Mouse (Mus musculus) urinary bladder, adult 18-20 months (tissue): ENCODE data around the gene Nhlrc3.

Source experiments
- DNase-seq, 2 experiments: peaks; one replicate each; pipeline ENCODE4 v3.0.0; 2022; ENCODE audit warnings: low spot score in 2 of 2, mixed read lengths in 2 of 2

The Nhlrc3 gene

DNA sequence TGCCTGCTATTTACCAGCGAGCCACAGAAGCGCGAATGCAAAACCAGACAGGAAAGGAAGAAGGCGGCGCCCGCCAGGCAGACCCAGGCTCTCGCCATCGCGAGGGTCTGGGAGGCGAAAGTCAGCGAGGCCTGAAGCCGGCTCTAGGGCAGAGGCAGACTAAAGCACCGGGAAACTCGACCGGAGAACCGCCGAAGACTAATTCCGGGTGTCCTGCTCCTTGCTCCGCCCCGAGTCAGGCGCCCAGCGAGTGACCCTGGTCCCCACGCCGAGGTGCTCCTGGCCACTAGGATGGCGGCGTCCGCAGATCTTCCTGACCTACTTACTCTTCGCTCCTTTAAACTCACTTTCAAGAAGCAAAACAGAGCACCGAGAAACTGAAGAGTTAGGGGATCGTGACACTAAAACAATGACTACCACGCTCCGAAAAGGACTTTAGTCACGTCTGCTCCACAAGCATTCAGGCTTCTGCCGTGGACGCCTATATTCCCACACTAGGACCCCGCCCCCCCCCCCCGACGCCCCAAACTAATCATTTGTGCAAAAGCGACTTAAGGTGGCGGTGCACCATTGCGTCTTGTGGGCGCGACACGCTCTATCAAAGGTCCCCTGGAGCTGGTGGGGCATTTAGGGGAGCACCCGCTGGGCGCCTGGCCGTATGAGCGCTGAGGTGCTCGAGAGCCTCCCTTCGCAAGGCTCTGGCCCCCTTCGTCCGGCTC lies at the start of gene Nhlrc3, which contains the start of gene Proser1:
TSS of gene Nhlrc3 (minus strand) at position 287 of the 719 bp plus-strand sequence.
TSS of gene Proser1 (plus strand) at position 621 of the 719 bp plus-strand sequence.
- peak; percentile 93 to 94 for DNase-seq

GRCm38 (mm10) chr3:53502428-53502827 lies 39.3 kb upstream of the Nhlrc3 start:
- no peak for DNase-seq

- no peak for DNase-seq
Measured at GRCm38 (mm10) chr3:53498351-53498905, 35.3 kb upstream of the Nhlrc3 start.

DNA sequence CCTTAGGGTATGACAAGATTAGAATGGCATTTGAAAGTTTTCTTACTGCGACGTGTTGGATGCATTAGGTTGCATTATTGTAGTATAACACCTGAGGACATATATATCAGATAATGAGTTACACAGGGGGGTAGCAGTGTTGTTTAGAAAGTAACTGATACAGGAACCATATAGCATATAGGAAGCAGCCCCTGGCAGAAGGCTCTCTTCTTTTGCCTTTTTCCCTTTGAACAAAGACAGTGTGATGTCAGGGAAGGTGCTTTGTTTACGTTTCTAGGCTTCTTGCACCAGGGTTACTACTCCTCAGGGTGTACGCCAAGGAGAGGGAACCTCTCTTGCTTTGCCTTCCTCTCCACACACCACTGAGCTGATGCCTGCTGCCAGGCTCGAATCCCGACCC lies 25.2 kb upstream of the Nhlrc3 start, which contains the start of gene Stoml3:
TSS of gene Stoml3 (plus strand) at position 301 of the 400 bp plus-strand sequence.
- DNase-seq = no peak

DNA sequence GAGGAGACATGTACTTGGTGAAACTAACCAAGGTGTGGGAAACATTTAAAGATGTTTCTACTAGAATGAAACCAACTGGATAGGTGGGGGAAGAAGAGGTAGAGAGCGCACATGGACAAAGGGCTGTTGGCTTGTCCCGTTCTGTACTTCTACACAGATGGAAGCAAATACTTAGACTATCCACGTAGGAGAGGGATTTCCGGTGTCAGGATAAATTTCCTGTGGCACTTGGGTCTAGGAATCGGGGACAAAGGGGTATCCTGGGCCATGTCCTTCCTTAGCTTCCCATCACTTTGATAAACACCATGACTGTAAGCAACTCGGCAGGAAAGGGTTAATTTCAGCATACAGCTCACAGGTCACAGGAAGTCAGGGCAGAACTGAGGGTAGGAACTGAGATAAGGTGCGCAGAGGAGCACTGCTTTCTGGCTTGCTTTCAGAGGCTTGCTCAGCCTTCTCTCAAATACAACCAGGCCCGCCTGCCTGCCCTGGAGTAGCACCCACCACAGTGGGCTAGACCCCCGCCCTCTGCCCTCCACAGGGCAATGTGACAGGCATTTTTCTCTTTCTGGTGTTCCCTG lies 24.0 kb upstream of the Nhlrc3 start:
- DNase-seq = no peak

- DNase-seq = no peak
Measured at GRCm38 (mm10) chr3:53486561-53486960, 23.4 kb upstream of the Nhlrc3 start.

DNA sequence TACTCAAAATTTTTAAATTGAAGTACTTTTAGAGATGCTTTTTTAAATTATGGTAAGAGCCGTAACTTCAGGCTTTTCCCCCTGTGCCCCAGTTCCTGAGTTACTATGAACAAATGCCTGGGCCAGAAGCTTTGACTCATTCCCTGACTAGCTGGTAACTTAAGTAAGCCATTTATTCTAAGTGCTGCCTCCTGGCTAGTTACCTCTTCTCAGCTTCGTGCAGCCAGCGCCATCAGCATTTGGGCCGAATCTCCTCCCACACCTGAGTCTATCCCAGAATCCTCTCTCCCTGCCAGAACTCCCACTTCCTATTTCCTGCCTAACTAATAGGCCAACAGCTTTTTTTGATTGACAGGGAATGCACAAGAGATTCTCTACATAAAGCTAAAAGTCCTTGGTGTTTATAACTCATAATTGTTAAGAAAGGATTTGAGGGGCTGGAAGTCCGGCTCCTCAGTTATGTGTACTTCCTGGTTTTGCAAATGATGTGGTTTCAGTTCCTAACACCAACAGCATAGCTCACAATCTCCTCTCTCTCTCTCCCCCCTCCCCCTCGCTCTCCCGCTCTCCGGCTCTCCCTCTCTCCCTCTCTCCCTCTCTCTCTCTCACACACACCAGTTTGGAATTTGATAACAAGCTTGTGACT lies 20.4 kb upstream of the Nhlrc3 start:
- DNase-seq = no peak

DNA sequence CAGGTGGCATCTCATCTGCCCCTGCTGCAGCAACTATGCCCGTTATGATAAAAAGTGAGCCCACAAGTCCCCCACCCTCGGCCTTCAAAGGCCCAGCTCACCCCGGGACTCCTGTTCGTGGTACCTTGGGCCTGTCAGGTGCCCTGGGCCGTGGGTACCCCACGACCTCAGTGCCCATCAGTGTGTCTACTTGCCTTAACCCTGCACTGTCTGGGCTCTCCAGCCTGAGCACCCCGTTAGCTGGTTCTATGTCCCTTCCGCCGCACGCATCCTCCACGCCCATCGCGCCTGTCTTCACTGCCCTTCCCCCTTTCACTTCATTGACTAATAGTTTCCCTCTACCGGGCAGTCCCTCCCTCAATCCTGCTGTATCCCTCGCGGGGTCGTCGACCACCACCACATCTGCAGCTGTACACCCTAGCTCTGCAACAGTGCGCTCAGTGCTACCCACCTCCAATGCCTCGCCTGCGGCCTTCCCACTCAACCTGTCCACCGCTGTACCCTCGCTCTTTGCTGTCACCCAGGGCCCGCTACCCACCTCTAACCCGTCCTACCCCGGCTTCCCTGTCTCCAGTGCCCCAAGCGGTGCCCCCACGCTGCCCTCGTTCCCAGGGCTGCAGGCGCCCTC lies 15.4 kb upstream of the Nhlrc3 start:
- no peak for DNase-seq

- no peak for DNase-seq
Measured at GRCm38 (mm10) chr3:53477468-53477867, 14.3 kb upstream of the Nhlrc3 start.

DNA sequence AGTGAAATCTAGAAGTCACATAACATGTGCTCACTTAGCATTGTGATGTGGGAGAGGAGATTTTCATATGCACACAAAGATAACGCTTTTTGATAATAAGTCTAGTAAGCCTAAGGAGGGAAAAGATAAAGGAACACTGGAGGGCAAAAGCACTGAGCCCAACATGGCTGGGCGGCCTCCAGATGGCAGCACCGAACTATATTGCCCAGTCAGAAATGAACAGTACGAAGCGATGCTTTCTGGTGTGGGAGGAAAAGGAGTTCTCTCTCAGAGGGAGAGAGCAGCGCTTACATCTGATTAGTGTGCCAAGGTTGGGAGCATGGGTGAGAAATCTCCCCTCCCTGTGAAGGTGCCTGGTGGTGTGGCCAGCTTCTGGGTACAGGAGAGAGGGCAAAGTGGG lies 12.8 kb upstream of the Nhlrc3 start:
- DNase-seq = no peak

GRCm38 (mm10) chr3:53474179-53474578 lies 11.0 kb upstream of the Nhlrc3 start:
- no peak for DNase-seq

DNA sequence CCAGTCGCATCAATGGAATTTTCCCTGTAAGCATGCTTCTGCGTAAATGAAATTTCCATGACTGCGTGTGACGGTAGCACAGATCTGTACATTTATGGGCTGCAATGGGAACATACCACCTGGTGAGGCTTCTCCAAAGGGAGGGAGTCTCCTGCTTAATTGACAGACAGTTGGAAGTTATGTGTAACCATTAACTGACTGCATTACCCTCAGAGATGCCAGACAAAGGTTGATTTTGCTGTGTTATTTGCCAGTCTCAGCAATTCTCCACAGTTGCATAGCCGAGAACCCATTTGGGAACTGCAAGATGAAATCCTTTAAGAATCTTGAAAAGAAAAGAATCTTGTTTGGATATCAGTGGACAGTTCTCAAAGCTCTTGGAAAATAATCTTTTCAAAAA lies 8.9 kb upstream of the Nhlrc3 start:
- DNase-seq = no peak

GRCm38 (mm10) chr3:53469650-53470049 lies 6.5 kb upstream of the Nhlrc3 start:
- no peak for DNase-seq

DNA sequence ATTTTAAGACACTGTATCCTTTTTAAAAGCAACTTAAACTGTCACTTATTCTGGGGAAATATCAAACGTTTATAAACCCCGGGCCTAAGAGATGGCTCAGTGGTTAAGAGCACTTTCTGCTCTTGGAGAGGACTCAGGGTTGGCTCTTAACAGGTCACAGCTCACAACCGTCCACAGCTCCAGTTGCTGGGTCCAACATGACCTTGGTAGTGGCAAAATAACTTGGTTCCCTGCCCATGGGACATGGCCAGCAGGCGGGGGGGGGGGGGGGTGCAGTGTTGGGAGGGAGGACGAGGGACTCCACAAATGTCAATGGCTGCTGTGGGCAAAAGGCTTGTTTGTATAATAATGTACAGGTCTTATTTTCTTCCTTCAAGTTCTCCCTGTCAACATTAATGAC lies 4.2 kb upstream of the Nhlrc3 start:
- DNase-seq = no peak

- DNase-seq = no peak
Measured at GRCm38 (mm10) chr3:53466481-53466880, 3.3 kb upstream of the Nhlrc3 start.

- no peak for DNase-seq
Measured at GRCm38 (mm10) chr3:53465330-53465729, 2.2 kb upstream of the Nhlrc3 start.

GRCm38 (mm10) chr3:53464146-53464698 lies 1.1 kb upstream of the Nhlrc3 start:
- no peak for DNase-seq

GRCm38 (mm10) chr3:53463765-53464114 lies 608 bp upstream of the Nhlrc3 start:
- DNase-seq = no peak

GRCm38 (mm10) chr3:53462701-53463045 lies 459 bp downstream of the Nhlrc3 start:
- DNase-seq = no peak

GRCm38 (mm10) chr3:53460106-53460505 lies 3.0 kb downstream of the Nhlrc3 start:
- no peak for DNase-seq

DNA sequence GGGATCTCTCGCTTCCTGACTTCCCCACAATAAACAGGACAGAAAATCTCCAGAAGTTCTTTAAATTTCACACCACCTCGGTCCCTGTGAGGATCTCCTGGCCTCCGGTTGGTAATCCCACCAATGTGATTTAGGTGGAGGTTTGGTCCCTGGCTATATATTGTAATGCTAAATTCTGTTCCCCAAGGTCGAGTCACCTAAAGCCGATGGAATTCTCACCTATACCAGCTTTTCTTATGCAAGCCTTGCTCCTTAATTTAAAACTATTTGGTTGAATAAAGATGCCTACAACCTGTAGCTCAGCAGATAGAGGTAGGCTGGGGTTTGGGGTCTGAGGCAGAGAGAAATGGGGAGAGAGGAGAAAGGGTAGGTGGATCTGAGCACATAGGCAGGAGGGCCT lies 5.4 kb downstream of the Nhlrc3 start:
- no peak for DNase-seq

GRCm38 (mm10) chr3:53454984-53455383 lies 8.1 kb downstream of the Nhlrc3 start:
- DNase-seq = no peak
